In the genomic region with DNA sequence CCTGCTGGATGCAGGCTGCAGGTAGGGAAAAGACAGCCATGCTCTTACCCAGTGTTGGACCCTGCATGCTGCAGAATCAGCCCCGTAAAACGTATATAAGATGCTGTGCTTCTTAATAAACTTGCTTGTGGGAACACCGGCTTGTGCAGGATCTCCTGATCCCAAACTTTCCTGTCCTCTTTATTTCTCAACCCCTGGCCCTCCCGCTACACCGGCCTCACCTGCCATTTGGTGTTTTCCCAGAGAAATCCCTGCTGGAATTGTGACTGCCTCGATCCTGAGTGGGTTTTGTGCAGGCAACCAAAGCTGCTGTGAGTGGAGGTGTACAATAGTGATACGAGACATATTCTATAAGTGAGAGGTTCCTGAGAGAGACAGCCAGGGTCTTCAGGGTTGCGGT, we compare ENCODE assay signal across 19 mouse cellular contexts. TPM values are rescaled to one million over a fixed set of nuclear protein-coding genes. Genes with fewer than 3 reads are reported as not detected.
"Had no signal": no experiment of that assay in that cellular context is flagged by ENCODE, and none has a peak within 500 bp of the region (broad histone marks: within the 10 kb centered on the region; RNA-seq: fewer than 3 reads in every experiment).

No protein-coding gene starts in this region.

- DNase-seq: gastrocnemius, adult 2 months; gastrocnemius, postnatal 10 days; gastrocnemius, postnatal 25 days; heart, adult 2 months; heart, postnatal 14 days; heart, postnatal 36 days; kidney, adult 18-20 months; kidney, adult 8-10 months; kidney, postnatal 10 days; kidney, postnatal 25 days; kidney, postnatal 4 days; liver had no signal

RNA-seq across cellular contexts. Expression of a gene that starts 15.6 kb away (rescaled TPM):
- total RNA-seq: gastrocnemius, adult 2 months; gastrocnemius, postnatal 10 days; gastrocnemius, postnatal 25 days; granulocyte monocyte progenitor cell, adult 5-6 weeks; heart, adult 2 months; layer of hippocampus, adult 2 months; layer of hippocampus, postnatal 10 days; layer of hippocampus, postnatal 25 days; left cerebral cortex, adult 2 months; left cerebral cortex, postnatal 14 days; left cerebral cortex, postnatal 36 days had no signal

RNA-seq across cellular contexts. Expression of a gene that starts 37.6 kb away (rescaled TPM):
- total RNA-seq: granulocyte monocyte progenitor cell, adult 5-6 weeks had no signal
